ENCODE assay signal across 11 mouse cellular contexts in the genomic region with DNA sequence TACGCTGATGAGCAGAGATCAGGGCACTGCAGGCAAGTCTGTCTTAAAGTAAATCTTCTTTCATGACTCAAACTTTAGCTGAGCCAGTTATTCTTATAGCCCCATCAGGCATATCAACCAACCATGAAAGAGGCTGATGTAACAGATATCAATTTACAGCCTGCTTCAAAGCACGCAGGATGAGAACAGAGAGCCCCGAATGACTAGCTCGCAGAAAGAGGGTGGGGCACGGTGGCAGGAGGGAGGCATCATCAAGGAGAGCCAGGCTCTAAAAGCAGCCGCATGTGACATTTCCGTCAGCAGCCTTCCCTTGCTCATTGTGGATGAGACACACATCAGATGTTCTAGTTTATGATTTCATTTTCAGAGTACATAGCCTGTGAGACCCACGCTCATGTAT. TPM values are rescaled to one million over a fixed set of nuclear protein-coding genes. Genes with fewer than 3 reads are reported as not detected.
DNase-seq lines count a peak whose midpoint lies in the region; TF ChIP-seq lines count a peak whose summit lies in the region.
"Had no signal": no experiment of that assay in that cellular context is flagged by ENCODE, and none has a peak within 500 bp of the region (broad histone marks: within the 10 kb centered on the region; RNA-seq: fewer than 3 reads in every experiment).

No protein-coding gene starts in this region.

- H3K36me3 ChIP-seq in limb, embryonic 10.5 days: no peaks in the 10 kb centered on the region
- H3K36me3 ChIP-seq: heart, embryonic 10.5 days had no signal

- DNase-seq in left cerebral cortex, adult 2 months (ENCODE audit: extremely low spot score in 1 of 2, low spot score in 2 of 2): peak; percentile 31 to 50
- DNase-seq in left cerebral cortex, postnatal 4 days: no peak
- peak; percentile 65 for DNase-seq in adrenal gland, postnatal 14 days
- peak; percentile 82 for DNase-seq in layer of hippocampus, adult 9-11 months
- DNase-seq in skeletal muscle tissue, adult 2 months (ENCODE audit: low read depth, low spot score): peak; percentile 51
- DNase-seq in limb, embryonic 10.5 days (ENCODE audit: low spot score): no peak
- no peak for DNase-seq in cerebellum, postnatal 25 days
- no peak for DNase-seq in adipocyte (ENCODE audit: low spot score)

- H3K4me1 ChIP-seq in limb, embryonic 10.5 days: no peaks in the 10 kb centered on the region

- H3K27ac ChIP-seq in left cerebral cortex, adult 2 months: peak overlapping the region; percentile 40; the same call in 1 of the 2 replicates
- no peak overlapping the region for H3K27ac ChIP-seq in limb, embryonic 10.5 days
- H3K27ac ChIP-seq: heart, embryonic 10.5 days; macrophage; stomach, postnatal 0 days had no signal

- no peak overlapping the region for H3K4me3 ChIP-seq in left cerebral cortex, adult 2 months
- no peak overlapping the region for H3K4me3 ChIP-seq in limb, embryonic 10.5 days
- H3K4me3 ChIP-seq: heart, embryonic 10.5 days had no signal

- no peak for TF ChIP-seq CTCF in left cerebral cortex, adult 2 months (IDR thresholded peaks at IDR 0.05)

- 34% methylated on average over 8 of the region's 8 CpGs for WGBS in limb, embryonic 10.5 days

- H3K27me3 ChIP-seq in limb, embryonic 10.5 days (ENCODE audit: low read depth, poor library complexity, severe bottlenecking): no peaks in the 10 kb centered on the region

- intact Hi-C loops in left cerebral cortex, adult 2 months (cut with DNase I): no loop called here
- intact Hi-C loops in left cerebral cortex, postnatal 4 days (cut with DNase I): no loop called here

- no peaks in the 10 kb centered on the region for H3K9me3 ChIP-seq in limb, embryonic 10.5 days (replicated peaks)
- H3K9me3 ChIP-seq: heart, embryonic 10.5 days had no signal

RNA-seq across cellular contexts. Expression of a gene that starts 22.3 kb away (rescaled TPM):
- total RNA-seq in left cerebral cortex, adult 2 months (2021): 10 to 100 TPM; 16.7 to 17.9 TPM
- 10 to 100 TPM; 45.4 to 48.5 TPM for total RNA-seq in left cerebral cortex, postnatal 4 days (2021)
- 77.1 and 104 TPM in 2 replicates for total RNA-seq in adrenal gland, postnatal 14 days (2021)
- 53.5 and 59.6 TPM in 2 replicates for polyA plus RNA-seq in limb, embryonic 10.5 days (2016; fragmentation: Nextera tagmentation; extraction: Ambion mirVana)

Comparison
In these comparisons a context has a peak if more than half of its experiments do, and no peak if none do; other contexts are left out.
1. DNase-seq: peak in left cerebral cortex, adult 2 months (2 of 2), adrenal gland, postnatal 14 days (single experiment), layer of hippocampus, adult 9-11 months (single experiment) and skeletal muscle tissue, adult 2 months (single experiment); none in left cerebral cortex, postnatal 4 days (single experiment), limb, embryonic 10.5 days (single experiment), cerebellum, postnatal 25 days (0 of 2) and adipocyte (single experiment).